Mouse (Mus musculus): ENCODE measurements around the gene Sucnr1. TPM values are rescaled to one million over a fixed set of nuclear protein-coding genes. Genes with fewer than 3 reads are reported as not detected.

The Sucnr1 gene
- not detected for total RNA-seq (2023)

GRCm38 (mm10) chr3:60081648-60082047, at the start of gene Sucnr1:
TSS of gene Sucnr1 (plus strand) at chr3:60081869.

Other genes starting within 250 kb of the Sucnr1 start
- gene Gm8298, start 220.8 kb upstream of the Sucnr1 start, total RNA-seq (2023): not detected
- gene C130079G13Rik, start 156.7 kb upstream of the Sucnr1 start, total RNA-seq (2023): not detected
- gene Aadacl2, start 75.1 kb upstream of the Sucnr1 start, total RNA-seq (2023): not detected
- not detected for gene Aadac, start 56.2 kb upstream of the Sucnr1 start, total RNA-seq (2023)